Mouse (Mus musculus) liver, adult 2 months (tissue): Measurements from ENCODE around the gene Zcchc13.

ENCODE experiments used
- CTCF ChIP-seq: fragments of 200-500 bp; IDR thresholded peaks from 2 replicates; pipeline ENCODE4 v1.5.1; 2011; ENCODE audit warnings: low read depth, low read length, control low read depth
- POLR2A ChIP-seq: fragments of 200-500 bp; IDR thresholded peaks from 2 replicates; pipeline ENCODE4 v1.6.1; 2011; ENCODE audit warnings: low read length, control low read depth; ENCODE audit not compliant: insufficient read depth; ENCODE audit errors: extremely low read depth

DNA sequence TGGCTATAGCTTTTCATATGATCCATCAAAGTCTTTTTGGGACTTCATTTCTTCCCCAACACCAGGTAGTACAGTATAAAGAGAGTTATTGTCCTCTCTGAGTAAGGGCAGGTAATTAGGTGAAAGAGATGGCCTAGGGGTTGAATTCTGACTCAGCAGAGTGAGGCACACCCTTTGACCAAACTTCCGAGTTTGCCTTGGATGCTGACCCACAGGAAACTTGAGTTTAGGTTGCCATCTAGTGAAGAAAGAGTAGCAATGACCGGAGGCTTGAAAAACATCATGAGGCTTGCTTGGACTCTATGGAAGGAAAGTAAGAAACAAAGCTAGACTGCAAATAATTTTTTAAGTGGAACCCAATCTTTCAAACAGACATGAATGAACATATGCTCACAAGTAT lies 44.3 kb downstream of the Zcchc13 start:
- TF ChIP-seq CTCF: no peak
- no peak for TF ChIP-seq POLR2A
